Mouse (Mus musculus) liver, adult 2 months (tissue): ENCODE data around the gene Add2. TPM values are rescaled to one million over a fixed set of nuclear protein-coding genes. Genes with fewer than 3 reads are reported as not detected.

Source experiments
- DNase-seq: peaks from one replicate; pipeline ENCODE4 v3.0.0-alpha.2; 2011; ENCODE audit warnings: low read depth, low spot score; ENCODE audit errors: extremely low read depth
- H3K27ac ChIP-seq: fragments of 200-500 bp; replicated peaks from 2 replicates; pipeline ENCODE4 v1.5.1; 2012; ENCODE audit warnings: low read depth, mild to moderate bottlenecking, control low read depth, inconsistent platforms, low read length; ENCODE audit not compliant: insufficient read depth
- H3K27me3 ChIP-seq: fragments of 200-500 bp; 2 replicates; pipeline ENCODE4 v1.6.1; 2012; ENCODE audit warnings: mild to moderate bottlenecking, moderate library complexity, low read length, inconsistent platforms; ENCODE audit not compliant: control insufficient read depth, insufficient read depth
- H3K36me3 ChIP-seq: fragments of 200-500 bp; 2 replicates; pipeline ENCODE4 v1.6.1; 2012; ENCODE audit warnings: low read length, inconsistent platforms; ENCODE audit not compliant: control insufficient read depth, insufficient read depth
- H3K4me1 ChIP-seq: fragments of 200-500 bp; 2 replicates; pipeline ENCODE4 v1.6.1; 2011; ENCODE audit warnings: low read length; ENCODE audit not compliant: control insufficient read depth, insufficient read depth
- H3K4me3 ChIP-seq: fragments of 200-500 bp; 2 replicates; pipeline ENCODE4 v1.5.1; 2011; ENCODE audit warnings: low read depth, mild to moderate bottlenecking, control low read depth, low read length, moderate library complexity; ENCODE audit not compliant: insufficient read depth
- H3K79me2 ChIP-seq: fragments of 200-500 bp; 2 replicates; pipeline ENCODE4 v1.6.1; 2012; ENCODE audit warnings: inconsistent platforms, mild to moderate bottlenecking, low read length, moderate library complexity; ENCODE audit not compliant: control insufficient read depth, insufficient read depth
- H3K9ac ChIP-seq: fragments of 200-500 bp; 2 replicates; pipeline ENCODE4 v1.6.1; 2012; ENCODE audit warnings: low read depth, mild to moderate bottlenecking, control low read depth, inconsistent platforms, low read length
- CTCF ChIP-seq: fragments of 200-500 bp; IDR thresholded peaks from 2 replicates; pipeline ENCODE4 v1.5.1; 2011; ENCODE audit warnings: low read depth, low read length, control low read depth
- POLR2A ChIP-seq: fragments of 200-500 bp; IDR thresholded peaks from 2 replicates; pipeline ENCODE4 v1.6.1; 2011; ENCODE audit warnings: low read length, control low read depth; ENCODE audit not compliant: insufficient read depth; ENCODE audit errors: extremely low read depth
- WGBS: fragments of 180-500 bp; shearing (Covaris S2); methylation state at CpG from one replicate; pipeline ENCODE4 v1.1.7; 2018; 5-methylcytosine and 5-hydroxymethylcytosine counted together
- polyA plus RNA-seq: library from polyadenylated mRNA; depleted of rRNA; stranded (reverse); fragments of >200 nt; gene quantifications from 2 replicates; pipeline ENCODE4 v1.2.3, GENCODE M21; 2012
- total RNA-seq: library from RNA; depleted of rRNA; stranded (reverse); fragments of >200 nt; gene quantifications from 2 replicates; pipeline ENCODE4 v1.2.3, GENCODE M21; 2014

The Add2 gene
- total and polyA plus RNA-seq, 2 experiments = under 0.01 TPM; not detected in 1

DNA sequence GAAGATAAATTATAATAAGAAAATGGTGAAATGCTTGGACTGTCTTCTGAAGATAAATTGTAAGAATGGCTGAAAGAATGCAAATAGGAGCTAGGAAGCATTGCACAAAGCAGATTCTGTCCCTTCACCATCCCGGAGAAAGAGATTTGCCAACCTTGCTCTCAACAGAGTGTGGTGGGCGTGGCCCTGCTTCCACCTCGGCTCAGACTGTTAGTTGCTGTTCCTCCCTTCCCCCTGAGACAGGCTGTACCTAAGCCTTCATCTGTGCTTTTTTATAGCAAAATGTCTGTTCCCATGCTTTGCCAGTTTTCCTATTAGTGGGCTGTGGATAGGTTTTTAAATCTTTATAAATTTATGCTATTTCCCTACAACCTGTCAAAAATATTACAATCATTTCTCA is 59.3 kb downstream of the Add2 start:
- 30% methylated on average over 3 of the region's 3 CpGs for WGBS
- no peak overlapping the region for H3K9ac ChIP-seq
- H3K4me1 ChIP-seq = no peaks in the 10 kb centered on the region
- no peaks in the 10 kb centered on the region for H3K27me3 ChIP-seq
- no peak overlapping the region for H3K27ac ChIP-seq
- H3K79me2 ChIP-seq = no peaks in the 10 kb centered on the region
- DNase-seq = no peak
- H3K36me3 ChIP-seq = no peaks in the 10 kb centered on the region
- H3K4me3 ChIP-seq = no peak overlapping the region
- TF ChIP-seq CTCF (no peak), POLR2A (no peak)

DNA sequence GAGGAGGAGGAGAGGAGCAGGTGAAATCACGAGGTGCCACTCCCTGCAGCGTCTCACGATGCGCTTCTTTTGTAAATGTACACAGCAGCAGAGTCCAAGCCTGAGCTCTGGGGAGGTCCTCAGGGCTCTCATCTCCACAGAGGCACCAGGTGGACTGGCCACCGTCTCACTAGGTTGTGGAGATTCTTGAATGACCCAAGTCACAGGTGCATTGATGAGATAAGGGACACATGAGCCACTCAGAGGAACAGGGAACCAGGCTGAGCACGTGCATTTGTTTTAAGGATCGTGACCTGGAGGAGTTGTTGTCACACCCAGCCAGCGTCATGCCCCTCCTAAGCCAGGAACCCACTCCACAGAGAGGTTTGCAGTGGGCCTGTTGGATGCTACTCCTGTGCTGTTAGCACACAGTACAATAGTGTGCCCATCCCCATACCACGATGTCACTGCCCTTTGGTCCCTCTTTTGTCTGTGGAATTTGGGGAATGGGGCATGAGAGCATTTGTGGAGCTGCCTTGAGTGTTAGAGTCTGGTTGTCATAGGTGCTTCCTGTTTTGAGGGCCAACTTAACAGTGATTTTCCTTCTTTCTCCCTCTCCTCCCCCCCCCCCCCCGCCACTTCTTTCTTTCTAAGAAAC is 65.8 kb downstream of the Add2 start:
- no peak for DNase-seq
- TF ChIP-seq CTCF (no peak), POLR2A (no peak)
- Histone ChIP-seq H3K27ac (no peak overlapping the region), H3K36me3 (no peaks in the 10 kb centered on the region), H3K27me3 (no peaks in the 10 kb centered on the region), H3K4me3 (no peak overlapping the region), H3K9ac (no peak overlapping the region), H3K4me1 (no peaks in the 10 kb centered on the region), H3K79me2 (no peaks in the 10 kb centered on the region)
- 69% methylated on average over 10 of the region's 10 CpGs for WGBS

DNA sequence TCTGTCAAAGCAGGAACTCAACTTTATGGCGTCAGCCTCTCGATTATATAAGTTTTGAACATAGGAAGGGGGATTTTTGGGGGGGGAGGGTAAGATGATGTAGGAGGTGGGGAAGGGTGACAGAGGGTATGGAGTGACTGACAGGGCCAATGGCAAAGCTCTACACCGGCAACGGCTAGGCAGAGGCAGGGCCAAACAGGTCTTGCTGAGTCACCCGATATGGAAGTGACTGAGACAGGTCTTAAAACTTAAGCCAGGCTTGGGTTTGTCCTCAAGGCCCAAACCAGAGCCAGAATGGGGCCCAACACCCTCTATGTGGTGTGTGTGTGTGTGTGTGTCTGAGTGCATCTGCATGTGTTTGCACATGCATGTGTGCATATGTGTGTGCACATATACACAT is 67.0 kb downstream of the Add2 start:
- no peak overlapping the region for H3K9ac ChIP-seq
- H3K79me2 ChIP-seq = no peaks in the 10 kb centered on the region
- no peaks in the 10 kb centered on the region for H3K36me3 ChIP-seq
- 81% methylated on average over 5 of the region's 5 CpGs for WGBS
- no peaks in the 10 kb centered on the region for H3K27me3 ChIP-seq
- no peaks in the 10 kb centered on the region for H3K4me1 ChIP-seq
- no peak for DNase-seq
- TF ChIP-seq CTCF (no peak), POLR2A (no peak)
- no peak overlapping the region for H3K4me3 ChIP-seq
- H3K27ac ChIP-seq = no peak overlapping the region

DNA sequence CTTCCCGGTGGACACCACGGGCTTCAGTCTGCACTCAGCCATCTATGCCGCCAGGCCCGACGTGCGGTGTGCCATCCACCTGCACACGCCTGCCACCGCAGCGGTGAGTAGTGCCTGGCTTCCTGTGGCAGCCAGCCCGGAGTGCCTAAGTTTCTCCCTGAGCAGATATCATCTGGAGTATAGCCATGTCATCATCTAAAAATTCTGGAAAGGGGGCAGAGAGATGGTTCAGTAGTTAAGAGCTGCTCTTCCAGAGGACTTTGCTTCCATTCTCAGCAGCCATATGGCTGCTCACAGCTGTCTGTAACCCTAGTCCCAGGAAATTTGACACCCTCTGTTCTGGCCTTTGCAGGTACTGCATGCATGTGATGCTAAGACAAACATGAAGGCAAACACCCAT is 68.3 kb downstream of the Add2 start:
- H3K4me1 ChIP-seq = no peaks in the 10 kb centered on the region
- H3K27me3 ChIP-seq = no peaks in the 10 kb centered on the region
- H3K9ac ChIP-seq = no peak overlapping the region
- no peaks in the 10 kb centered on the region for H3K79me2 ChIP-seq
- WGBS = 87% methylated on average over 10 of the region's 10 CpGs
- no peak for DNase-seq
- no peaks in the 10 kb centered on the region for H3K36me3 ChIP-seq
- no peak overlapping the region for H3K4me3 ChIP-seq
- no peak overlapping the region for H3K27ac ChIP-seq
- no peak for TF ChIP-seq CTCF
- no peak for TF ChIP-seq POLR2A

DNA sequence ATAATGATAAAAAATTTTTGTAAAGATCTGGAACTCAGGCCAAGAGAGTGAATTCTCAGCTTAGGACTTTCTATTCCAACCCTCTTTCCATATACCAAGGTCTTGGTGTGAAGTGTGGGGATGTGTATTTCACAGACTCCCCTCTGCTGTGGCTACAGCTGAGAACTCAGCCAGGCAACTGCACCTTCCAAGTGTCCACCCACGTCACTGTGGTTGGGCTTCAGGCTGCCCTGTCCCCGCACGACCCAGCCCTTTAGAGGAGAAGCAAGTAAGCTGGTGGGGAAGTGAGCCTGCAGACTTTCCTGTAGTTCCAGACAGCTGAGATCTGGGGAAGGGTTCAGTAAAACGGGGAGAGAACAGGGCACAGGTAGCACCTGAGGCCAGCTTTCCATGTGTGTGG is 68.7 kb downstream of the Add2 start:
- Histone ChIP-seq H3K36me3 (no peaks in the 10 kb centered on the region), H3K9ac (no peak overlapping the region), H3K79me2 (no peaks in the 10 kb centered on the region), H3K27me3 (no peaks in the 10 kb centered on the region), H3K4me1 (no peaks in the 10 kb centered on the region), H3K4me3 (no peak overlapping the region), H3K27ac (no peak overlapping the region)
- TF ChIP-seq CTCF = no peak
- TF ChIP-seq POLR2A = no peak
- 69% methylated on average over 4 of the region's 4 CpGs for WGBS
- no peak for DNase-seq

DNA sequence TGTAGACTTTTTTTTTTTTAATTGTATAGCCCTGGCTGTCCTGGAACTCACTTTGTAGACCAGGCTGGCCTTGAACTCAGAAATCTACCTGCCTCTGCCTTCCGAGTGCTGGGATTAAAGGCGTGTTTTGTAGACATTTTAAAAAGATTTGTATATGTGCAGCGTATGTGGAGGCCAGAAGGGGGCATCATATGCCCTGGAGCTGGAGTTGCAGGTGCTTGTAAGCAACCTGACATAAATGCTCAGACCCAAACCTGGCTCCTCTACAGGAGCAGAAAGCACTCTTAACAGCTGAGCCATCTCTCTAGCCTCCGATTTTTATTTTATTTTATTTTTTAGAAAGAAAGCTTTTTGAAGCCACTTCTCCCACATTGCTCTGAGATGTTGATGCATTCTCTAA is 70.5 kb downstream of the Add2 start:
- Histone ChIP-seq H3K9ac (no peak overlapping the region), H3K27me3 (no peaks in the 10 kb centered on the region), H3K4me1 (no peaks in the 10 kb centered on the region), H3K79me2 (no peaks in the 10 kb centered on the region), H3K36me3 (no peaks in the 10 kb centered on the region), H3K4me3 (no peak overlapping the region), H3K27ac (no peak overlapping the region)
- WGBS = 72% methylated on average over 4 of the region's 4 CpGs
- TF ChIP-seq CTCF (no peak), POLR2A (no peak)
- DNase-seq = peak; percentile 1
